Mouse (Mus musculus) lung, adult 18-20 months (tissue): ENCODE data around the gene Dcp1a.

Experiments used
- DNase-seq, 2 experiments: peaks; one replicate each; pipeline ENCODE4 v3.0.0; 2022; ENCODE audit warnings: mixed read lengths in 2 of 2

Gene Dcp1a

GRCm38 (mm10) chr14:30479361-30479948 is at the start of gene Dcp1a:
Gene Dcp1a (plus strand): TSS chr14:30479535.
- peak; percentile 96 to 97 for DNase-seq

DNA sequence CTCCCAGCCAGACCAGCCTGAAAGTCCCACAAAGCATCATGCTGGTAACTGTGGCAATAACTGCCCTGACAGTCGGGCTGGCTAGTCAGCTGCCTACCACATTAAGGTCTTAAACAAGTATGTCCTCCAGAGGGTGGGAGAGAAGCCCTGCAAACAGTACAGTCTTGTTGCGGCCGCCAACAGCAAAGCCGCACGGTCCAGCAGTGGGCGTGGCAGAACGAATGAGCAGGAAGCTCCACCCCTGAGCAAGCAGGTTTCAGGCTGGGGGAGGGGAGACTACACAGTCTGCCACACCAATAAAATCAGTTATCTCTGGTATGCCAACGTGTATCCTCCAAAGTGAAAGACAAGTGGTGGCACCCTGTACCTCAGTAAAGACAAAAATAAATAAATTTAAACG is 49.7 kb upstream of the Dcp1a start:
- DNase-seq, result peak in 1 of 2 experiments; percentile 15

GRCm38 (mm10) chr14:30430026-30430425 is 49.3 kb upstream of the Dcp1a start:
- no peak for DNase-seq

GRCm38 (mm10) chr14:30430446-30430845 is 48.9 kb upstream of the Dcp1a start:
- DNase-seq, result no peak

- peak; percentile 16 to 27 for DNase-seq
Measured at GRCm38 (mm10) chr14:30435316-30435715, 44.0 kb upstream of the Dcp1a start.

DNA sequence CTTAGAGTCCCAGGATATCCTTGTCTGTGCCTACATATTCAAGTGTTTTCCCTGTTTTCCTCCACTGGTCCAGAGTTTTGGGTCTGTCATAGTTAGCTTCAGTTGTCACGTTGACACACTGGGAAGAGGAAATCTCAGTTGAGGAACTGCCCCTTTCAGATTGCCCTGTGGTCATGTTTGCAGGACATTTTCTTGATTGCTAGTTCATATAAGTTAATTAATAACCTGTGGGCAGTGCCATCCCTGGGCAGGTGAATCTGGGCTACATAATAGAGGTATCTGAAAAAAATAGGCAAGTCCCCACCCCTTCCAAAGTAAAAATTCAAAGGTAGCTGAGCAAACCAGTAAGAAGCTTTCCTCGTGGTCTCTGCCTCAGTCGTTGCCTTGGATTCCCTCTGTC is 39.4 kb upstream of the Dcp1a start:
- DNase-seq, result no peak

DNA sequence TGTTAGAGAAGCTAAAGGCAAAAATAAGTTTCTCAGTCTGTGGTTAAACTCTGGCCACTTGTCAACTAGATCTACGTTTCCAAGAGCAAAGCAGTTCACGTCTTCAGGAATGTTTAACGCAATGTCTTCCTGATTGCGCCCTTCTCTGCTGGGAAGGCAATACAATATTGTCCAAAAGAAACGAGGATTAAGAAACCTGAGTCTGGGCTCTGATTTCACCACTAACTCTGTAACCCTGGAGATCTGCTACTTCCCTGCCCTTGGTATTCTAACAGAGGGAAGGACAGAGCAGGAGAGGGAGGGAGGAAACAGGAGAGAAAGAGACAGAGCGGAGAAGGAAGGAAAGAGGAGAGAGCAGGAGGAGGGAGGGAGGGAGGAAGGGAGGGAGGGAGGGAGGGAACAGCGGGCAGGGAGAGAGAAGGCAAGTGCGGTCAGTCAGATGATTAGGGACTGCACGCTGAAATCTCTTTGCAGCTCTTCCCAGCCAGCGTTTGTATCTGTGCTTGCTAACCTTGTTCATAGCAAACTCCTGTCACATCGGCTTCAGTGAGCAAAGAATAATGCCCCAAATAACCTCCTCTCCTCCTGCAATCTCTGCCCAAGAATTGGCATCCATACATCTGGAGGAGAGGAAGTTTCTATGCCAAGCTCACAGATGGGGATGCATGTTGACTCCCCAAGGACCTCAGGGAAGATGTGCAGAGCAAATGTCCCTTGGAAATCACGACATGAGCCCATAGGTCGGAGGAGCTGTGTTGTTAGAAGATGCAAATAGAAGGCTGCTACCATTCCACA is 23.3 kb upstream of the Dcp1a start:
- peak in 1 of 2 experiments; percentile 14 for DNase-seq

DNA sequence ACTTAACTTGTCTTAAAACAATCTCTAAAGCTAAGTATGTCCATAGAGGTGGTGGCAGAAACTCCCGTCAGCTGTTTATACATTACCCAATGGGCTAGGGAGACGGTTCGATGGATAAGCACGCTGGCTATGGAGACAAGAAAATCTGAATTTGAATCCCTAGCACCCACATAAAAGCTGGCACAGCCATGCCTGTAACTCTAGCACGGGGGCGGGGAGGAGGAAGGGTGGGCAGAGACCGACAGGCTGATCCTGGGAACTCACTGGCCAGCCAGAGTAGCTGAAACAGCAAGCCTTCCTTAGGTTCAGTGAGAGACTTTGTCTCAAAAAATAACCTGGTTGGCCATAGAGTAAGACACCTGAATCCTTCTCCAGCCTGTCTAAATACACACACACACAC is 21.9 kb upstream of the Dcp1a start:
- no peak for DNase-seq

GRCm38 (mm10) chr14:30457897-30458296 is 21.4 kb upstream of the Dcp1a start:
- DNase-seq, result peak; percentile 37 to 41

GRCm38 (mm10) chr14:30458820-30459219 is 20.5 kb upstream of the Dcp1a start:
- DNase-seq, result peak; percentile 30 to 48

GRCm38 (mm10) chr14:30459891-30460523 is 19.3 kb upstream of the Dcp1a start:
- peak; percentile 68 to 69 for DNase-seq

- DNase-seq, result no peak
Measured at GRCm38 (mm10) chr14:30463312-30463711, 16.0 kb upstream of the Dcp1a start.

DNA sequence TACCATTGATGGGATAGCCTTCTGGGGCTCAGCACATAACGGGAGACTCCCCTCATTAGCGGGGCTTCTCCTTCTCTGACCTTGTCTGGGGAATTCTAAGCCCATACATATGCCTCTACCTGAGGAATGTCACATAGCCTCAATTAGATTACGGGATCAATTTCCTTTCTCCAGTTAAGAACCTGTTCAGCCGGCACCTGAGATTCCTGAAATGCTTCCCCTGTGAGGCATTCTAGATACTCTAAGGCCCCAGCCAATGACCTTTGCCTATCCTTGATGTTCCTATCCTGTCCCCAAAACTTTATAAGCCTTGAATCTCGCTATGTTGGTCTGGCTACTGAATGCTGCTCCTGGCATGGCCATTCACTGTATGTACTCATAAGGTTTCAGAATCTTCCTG is 5.7 kb upstream of the Dcp1a start:
- no peak for DNase-seq

DNA sequence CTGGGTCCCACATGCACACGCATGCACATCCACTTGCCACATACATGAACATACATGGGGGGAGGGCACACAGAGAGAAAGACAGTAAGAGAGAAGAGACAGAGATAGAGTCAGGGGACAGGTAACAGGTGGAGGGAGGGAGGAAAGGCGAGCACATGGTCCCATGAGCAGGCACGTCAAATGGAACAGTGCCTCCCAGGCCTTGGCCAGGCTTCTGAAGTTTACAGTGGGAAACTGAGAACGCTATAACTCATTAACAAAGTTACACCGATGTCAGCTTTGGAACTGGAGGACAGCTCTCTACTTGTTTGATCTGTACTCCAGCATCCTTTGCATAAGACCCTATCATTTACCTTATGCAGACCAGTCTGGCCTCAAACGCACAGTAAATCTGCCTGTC is 4.9 kb upstream of the Dcp1a start:
- no peak for DNase-seq

GRCm38 (mm10) chr14:30491342-30491741 is 12.0 kb downstream of the Dcp1a start, which contains the start of gene Cacna1d:
Gene Cacna1d (minus strand): TSS chr14:30491455.
- no peak for DNase-seq

GRCm38 (mm10) chr14:30493276-30493675 is 13.9 kb downstream of the Dcp1a start:
- no peak for DNase-seq

DNA sequence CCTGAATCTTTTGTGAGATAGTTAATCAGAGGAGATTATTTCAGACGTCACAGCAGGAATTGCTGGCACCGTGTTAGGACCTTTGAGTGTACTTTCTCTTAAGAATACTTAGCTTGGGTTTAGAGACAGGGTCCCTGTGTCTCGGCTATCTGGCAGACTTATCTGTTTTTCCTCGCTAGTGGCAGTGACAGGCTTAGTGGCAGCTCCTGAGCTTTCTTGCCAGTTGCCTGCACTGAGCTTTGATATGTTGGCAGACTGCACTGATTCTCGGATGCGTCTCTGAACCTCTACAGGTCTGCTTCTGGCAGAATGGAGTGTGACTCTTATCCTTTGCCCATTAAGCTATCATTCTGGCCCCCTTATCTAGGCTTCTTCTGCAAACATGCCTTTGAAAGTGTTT is 15.7 kb downstream of the Dcp1a start:
- DNase-seq, result no peak

DNA sequence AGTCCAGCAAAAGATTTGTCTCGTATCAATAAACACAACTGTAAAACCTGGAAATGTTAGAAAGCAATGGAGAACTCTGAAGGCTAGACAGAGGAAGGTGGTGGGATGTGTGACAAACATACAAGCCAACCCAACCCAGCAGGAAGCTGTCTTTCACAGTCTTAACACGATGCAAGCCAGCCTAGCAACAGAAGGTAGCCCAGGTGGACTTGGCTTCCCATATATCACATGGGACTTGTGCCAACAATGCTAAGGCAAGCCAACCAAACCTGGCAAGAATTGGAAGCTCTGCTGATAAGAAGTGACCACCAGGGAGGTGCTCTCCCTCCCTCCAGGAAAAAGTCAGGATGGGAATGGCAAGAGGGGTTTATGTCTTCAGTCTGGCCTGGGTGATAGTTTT is 18.9 kb downstream of the Dcp1a start:
- DNase-seq, result no peak

DNA sequence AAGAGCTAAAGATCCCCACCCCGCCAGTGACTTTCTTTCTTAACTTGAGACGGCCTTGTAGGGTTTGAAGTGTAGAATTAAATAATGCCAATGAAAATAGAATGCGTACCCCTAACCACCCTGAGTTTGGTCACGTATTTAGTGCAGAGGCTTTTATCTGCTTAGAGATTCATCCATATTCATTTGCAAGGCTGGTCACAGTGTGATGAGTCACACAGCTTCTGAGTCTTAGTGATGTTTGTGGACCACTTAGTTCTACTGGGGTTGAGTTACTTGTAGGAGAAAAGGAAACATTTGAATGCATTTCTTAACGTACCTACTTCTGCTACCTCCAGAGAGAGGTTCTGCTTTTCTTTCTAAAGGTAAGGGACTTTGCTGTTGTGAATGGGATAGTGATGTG is 25.7 kb downstream of the Dcp1a start:
- no peak for DNase-seq

DNA sequence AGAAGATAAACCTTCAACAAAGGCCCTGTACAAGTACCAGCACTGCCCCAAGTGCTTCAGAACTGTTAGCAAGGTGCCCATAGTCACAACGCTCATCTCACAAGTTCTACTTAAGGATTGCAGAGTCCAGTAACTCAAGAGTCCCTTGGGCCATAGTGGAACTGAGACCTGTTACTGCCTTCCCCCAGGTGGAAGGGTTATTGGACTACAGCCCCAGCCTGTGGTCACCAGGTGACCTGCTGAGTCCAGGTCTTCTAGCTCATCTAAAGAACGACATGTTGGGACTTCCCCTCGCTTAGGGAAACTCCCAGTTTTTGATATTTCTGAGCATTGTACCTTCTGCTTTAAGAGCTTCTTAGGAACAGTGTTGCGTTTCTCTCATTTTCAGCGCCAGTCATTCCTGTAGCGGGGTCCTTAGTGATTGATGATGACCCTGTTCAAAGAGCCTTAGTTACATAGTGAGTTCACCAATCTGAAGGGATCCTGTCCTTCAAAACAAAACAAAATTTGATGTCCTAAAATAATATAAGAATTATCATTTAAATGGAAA is 31.0 kb downstream of the Dcp1a start:
- no peak for DNase-seq

GRCm38 (mm10) chr14:30512896-30513295 is 33.6 kb downstream of the Dcp1a start:
- no peak for DNase-seq

GRCm38 (mm10) chr14:30515931-30516723 is 36.8 kb downstream of the Dcp1a start:
- peak in 1 of 2 experiments; percentile 15 for DNase-seq

- DNase-seq, result no peak
Measured at GRCm38 (mm10) chr14:30519323-30519722, 40.0 kb downstream of the Dcp1a start.
